Mouse (Mus musculus): ENCODE measurements at regions not wholly inside any gene's neighbourhood (a gene's known extent, or its start where the extent isn't known, plus 50 kb on each side); places are given as distances from the start of the nearest gene placed in this dataset.

DNA sequence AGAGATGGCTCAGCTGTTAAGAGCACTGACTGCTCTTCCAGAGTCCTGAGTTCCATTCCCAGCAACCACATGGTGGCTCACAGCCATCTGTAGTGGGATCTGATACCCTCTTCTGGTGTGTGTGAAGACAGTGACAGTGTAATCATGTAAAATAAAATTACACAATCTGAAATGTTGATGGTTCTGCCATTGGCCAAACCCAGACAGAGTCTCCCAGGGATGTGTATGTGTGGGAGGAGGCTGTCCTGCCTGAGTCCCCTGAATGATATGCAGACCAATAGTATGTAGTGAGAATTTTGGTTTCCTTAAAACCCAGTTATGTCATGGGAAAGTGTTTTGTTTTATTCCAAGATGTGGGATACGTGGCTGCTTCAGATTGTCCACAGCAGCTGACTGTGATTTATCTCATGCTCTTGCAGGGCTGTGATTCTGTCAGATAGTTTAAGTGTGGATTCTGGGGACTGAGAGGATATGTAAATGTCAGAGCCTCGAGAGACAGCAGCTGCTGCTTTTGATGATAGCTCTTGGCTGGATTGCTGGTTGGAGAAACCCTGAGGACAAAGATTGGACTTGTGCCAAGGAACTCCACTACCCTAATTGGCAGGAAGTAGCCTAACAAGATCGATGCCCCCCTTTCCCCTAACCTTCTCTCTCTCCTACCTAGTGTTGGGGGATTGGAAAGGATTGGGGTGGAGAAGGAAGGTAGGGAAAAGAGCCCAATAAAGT lies 321.6 kb upstream of the Arglu1 start:
- no peak overlapping the region for H3K27ac ChIP-seq (ENCODE audit: insufficient read depth, low read length)
- H3K4me1 ChIP-seq (ENCODE audit: control insufficient read depth, insufficient read depth, low read length): no peaks in the 10 kb centered on the region
- no peak overlapping the region for H3K4me3 ChIP-seq (replicated peaks; ENCODE audit: insufficient read depth, low read depth, low read length)
- no peak for DNase-seq
- WGBS: 27% methylated on average over 3 of the region's 3 CpGs
- peaks cover 2% of the 10 kb centered on the region; the same call in 1 of the 2 replicates for H3K27me3 ChIP-seq (ENCODE audit: control insufficient read depth, insufficient read depth, low read length)
- no peak for TF ChIP-seq POLR2A (IDR thresholded peaks at IDR 0.05; ENCODE audit: borderline replicate concordance, insufficient read depth, low read length)
- no peak for TF ChIP-seq CTCF (IDR thresholded peaks at IDR 0.05; ENCODE audit: borderline replicate concordance, insufficient read depth, low read depth, low read length)

DNA sequence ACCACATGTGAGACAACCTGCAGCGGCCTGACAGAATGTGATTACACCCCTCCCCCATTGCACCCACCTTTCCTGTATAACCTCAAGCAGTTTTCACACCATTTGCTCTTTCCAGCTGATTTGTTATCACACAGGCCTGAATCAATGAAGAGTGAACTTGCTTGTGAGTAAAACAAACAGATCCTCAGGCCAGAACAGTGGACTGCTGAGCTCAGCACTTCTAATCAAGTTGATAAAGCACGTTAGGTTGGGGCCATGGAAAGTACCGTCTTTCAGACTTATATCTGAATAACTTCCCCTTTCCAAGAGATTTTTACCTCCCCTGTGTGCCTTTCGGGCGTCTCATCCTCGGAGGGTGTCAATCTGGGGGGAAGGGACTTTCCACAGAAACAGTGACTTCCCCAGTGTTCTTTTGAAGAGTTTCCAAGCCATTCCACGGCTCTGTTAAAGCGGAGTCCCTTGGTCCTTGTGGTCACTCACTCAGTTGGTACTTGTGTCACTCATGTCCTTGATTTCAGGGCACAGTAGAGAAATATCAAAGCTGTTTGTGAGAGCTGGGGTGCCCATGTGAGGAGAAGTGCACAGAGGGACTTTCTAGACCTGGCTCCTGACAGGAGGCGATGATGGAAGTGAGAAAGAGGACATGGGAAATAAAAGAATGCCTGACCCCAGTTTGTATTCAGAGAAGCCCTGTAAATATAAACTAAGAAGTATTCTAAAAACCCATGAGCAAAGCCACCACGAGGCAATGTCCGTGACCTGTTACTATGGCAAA lies 317.9 kb upstream of the Arglu1 start:
- Histone ChIP-seq H3K27me3 (ENCODE audit: control insufficient read depth, insufficient read depth, low read length) (no peaks in the 10 kb centered on the region; the same call in 1 of the 2 replicates), H3K4me3 (replicated peaks; ENCODE audit: insufficient read depth, low read depth, low read length) (no peak overlapping the region), H3K27ac (ENCODE audit: insufficient read depth, low read length) (no peak overlapping the region), H3K4me1 (ENCODE audit: control insufficient read depth, insufficient read depth, low read length) (no peaks in the 10 kb centered on the region)
- DNase-seq: no peak
- 83% methylated on average over 11 of the region's 11 CpGs for whole genome bisulfite sequencing
- TF ChIP-seq POLR2A (IDR thresholded peaks at IDR 0.05; ENCODE audit: borderline replicate concordance, insufficient read depth, low read length) (no peak), CTCF (IDR thresholded peaks at IDR 0.05; ENCODE audit: borderline replicate concordance, insufficient read depth, low read depth, low read length) (no peak)

DNA sequence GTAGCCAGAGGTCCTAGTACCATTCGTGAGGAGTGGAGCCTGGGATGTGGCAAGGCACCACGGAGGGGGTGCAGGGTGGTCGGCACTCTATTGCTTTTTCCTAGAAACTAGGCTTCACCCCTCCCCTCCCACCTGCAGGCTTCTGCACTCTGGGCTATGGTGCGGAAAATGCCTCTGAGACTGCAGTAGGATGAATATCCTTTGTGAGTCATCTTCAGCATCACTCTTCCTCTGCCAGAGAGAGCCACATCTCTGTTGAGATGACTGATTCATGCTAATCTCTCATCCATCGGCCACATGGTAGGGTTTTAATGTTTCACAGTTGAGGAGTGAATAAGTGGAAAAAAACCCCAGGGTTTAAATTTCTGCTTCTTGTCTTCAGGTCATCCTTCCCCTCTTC lies 309.6 kb upstream of the Arglu1 start:
- Histone ChIP-seq H3K27ac (ENCODE audit: insufficient read depth, low read length) (no peak overlapping the region), H3K4me3 (replicated peaks; ENCODE audit: insufficient read depth, low read depth, low read length) (no peak overlapping the region), H3K4me1 (ENCODE audit: control insufficient read depth, insufficient read depth, low read length) (no peaks in the 10 kb centered on the region), H3K27me3 (ENCODE audit: control insufficient read depth, insufficient read depth, low read length) (no peaks in the 10 kb centered on the region)
- no peak for TF ChIP-seq CTCF (IDR thresholded peaks at IDR 0.05; ENCODE audit: borderline replicate concordance, insufficient read depth, low read depth, low read length)
- TF ChIP-seq POLR2A (IDR thresholded peaks at IDR 0.05; ENCODE audit: borderline replicate concordance, insufficient read depth, low read length): no peak
- 81% methylated on average over 5 of the region's 5 CpGs for WGBS
- no peak for DNase-seq

DNA sequence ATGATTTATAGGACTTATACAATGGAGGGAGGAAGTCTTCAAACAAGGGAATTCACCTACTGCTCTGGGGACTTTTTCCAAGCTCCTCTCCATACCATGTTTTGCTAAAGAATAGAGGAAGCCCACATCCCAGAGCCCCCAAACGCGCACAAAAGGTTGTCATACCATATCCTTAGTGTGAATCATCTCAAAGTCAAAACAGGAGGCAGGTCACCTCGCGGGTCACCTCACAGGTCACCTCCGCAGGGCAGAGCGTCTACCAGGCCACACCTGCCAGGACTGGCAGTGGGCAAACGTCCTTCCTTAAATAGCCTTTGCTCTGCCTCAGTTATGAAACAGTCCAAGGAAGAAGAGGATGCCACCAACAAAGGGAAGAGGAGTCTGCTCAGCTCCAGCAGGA lies 307.3 kb upstream of the Arglu1 start:
- Histone ChIP-seq H3K27me3 (ENCODE audit: control insufficient read depth, insufficient read depth, low read length) (no peaks in the 10 kb centered on the region), H3K27ac (ENCODE audit: insufficient read depth, low read length) (no peak overlapping the region), H3K4me3 (replicated peaks; ENCODE audit: insufficient read depth, low read depth, low read length) (no peak overlapping the region), H3K4me1 (ENCODE audit: control insufficient read depth, insufficient read depth, low read length) (no peaks in the 10 kb centered on the region)
- TF ChIP-seq POLR2A (IDR thresholded peaks at IDR 0.05; ENCODE audit: borderline replicate concordance, insufficient read depth, low read length): no peak
- no peak for TF ChIP-seq CTCF (IDR thresholded peaks at IDR 0.05; ENCODE audit: borderline replicate concordance, insufficient read depth, low read depth, low read length)
- DNase-seq: no peak
- 76% methylated on average over 7 of the region's 7 CpGs for WGBS

DNA sequence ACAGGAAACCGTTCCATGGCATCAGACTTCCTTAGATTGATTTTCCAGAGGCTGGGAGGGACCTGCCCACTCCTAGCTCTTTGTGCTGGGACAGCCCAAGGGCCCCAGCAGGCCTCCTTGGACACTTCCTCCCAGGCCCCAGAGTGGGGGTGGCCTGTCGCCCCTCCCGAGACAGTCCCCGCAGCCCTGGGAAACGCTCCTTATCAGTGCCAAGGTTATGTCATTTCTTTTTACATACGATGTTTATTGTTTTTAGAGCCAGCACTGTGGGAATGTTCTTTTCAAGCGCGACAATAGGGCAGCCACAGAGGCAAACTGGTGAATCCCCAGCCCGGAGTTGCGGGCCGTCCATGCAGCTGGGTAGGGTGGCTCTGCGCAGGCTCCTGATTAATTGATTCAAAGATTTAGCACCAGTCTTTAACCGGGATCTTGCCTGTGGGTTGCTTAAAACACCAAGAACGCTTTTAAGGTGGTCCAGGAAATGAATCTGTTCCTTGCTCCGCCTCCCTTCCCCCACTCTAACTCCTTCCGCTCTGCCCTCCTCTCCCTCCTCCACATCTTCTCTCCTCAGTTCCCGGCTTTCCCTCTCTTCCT lies 304.4 kb upstream of the Arglu1 start:
- no peak overlapping the region for H3K27ac ChIP-seq (ENCODE audit: insufficient read depth, low read length)
- DNase-seq: peak in 1 of 2 experiments; percentile 9
- no peaks in the 10 kb centered on the region for H3K4me1 ChIP-seq (ENCODE audit: control insufficient read depth, insufficient read depth, low read length)
- 13% methylated on average over 17 of the region's 17 CpGs for WGBS
- H3K4me3 ChIP-seq (replicated peaks; ENCODE audit: insufficient read depth, low read depth, low read length): peak overlapping the region; percentile 15
- no peak for TF ChIP-seq POLR2A (IDR thresholded peaks at IDR 0.05; ENCODE audit: borderline replicate concordance, insufficient read depth, low read length)
- no peaks in the 10 kb centered on the region for H3K27me3 ChIP-seq (ENCODE audit: control insufficient read depth, insufficient read depth, low read length)

DNA sequence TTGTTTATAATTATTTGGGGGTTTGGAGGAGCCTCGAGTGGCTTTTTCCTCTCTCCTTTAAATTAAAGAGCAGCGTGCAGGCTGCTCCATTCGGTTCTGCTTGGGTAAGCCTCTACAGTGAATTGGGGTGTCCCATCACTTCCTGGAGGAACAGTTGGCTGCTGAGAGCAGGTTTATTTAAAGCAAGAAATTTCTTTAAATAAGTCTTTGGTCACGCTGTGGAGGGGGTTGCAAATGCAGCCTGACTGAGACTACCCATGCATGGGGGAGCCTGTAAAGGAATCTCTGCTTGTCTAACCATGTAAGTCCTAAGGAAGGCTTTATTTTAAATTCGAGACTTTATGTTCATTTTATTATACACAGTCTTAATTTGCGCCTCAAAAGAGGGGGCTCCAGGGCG lies 303.7 kb upstream of the Arglu1 start:
- TF ChIP-seq CTCF (IDR thresholded peaks at IDR 0.05; ENCODE audit: borderline replicate concordance, insufficient read depth, low read depth, low read length) (no peak), POLR2A (IDR thresholded peaks at IDR 0.05; ENCODE audit: borderline replicate concordance, insufficient read depth, low read length) (no peak)
- no peak for DNase-seq
- no peaks in the 10 kb centered on the region for H3K27me3 ChIP-seq (ENCODE audit: control insufficient read depth, insufficient read depth, low read length)
- no peak overlapping the region for H3K27ac ChIP-seq (ENCODE audit: insufficient read depth, low read length)
- 66% methylated on average over 7 of the region's 7 CpGs for WGBS
- H3K4me3 ChIP-seq (replicated peaks; ENCODE audit: insufficient read depth, low read depth, low read length): no peak overlapping the region
- H3K4me1 ChIP-seq (ENCODE audit: control insufficient read depth, insufficient read depth, low read length): no peaks in the 10 kb centered on the region

DNA sequence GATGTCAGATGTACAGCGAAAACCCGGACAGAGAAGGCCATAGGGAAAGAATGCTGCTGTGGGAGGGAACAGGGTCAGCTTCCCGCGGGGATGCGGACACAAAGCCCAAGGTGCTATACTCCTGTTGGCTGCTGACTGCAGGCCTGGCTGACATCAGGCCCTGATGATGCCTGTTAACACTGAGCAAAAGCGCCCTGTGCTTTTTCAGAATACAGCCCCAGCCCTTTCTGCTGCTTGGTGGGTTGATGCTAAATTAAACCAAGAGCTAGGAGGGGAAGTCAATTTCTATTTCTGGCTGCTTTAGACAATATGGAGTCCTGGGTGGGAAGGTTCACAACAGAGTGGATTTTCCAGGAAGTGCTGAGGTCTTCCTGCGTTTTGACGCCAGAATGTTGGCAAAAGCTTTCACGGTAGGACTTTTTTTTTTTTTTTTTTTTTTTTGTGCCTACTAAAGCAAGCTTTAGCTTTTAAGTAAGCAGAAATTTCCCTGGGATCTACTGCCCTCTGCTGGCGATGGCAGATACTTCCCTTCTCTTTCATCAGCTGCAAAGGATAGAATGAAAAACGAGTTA lies 302.2 kb upstream of the Arglu1 start:
- Histone ChIP-seq H3K4me3 (replicated peaks; ENCODE audit: insufficient read depth, low read depth, low read length) (no peak overlapping the region), H3K4me1 (ENCODE audit: control insufficient read depth, insufficient read depth, low read length) (no peaks in the 10 kb centered on the region), H3K27me3 (ENCODE audit: control insufficient read depth, insufficient read depth, low read length) (no peaks in the 10 kb centered on the region), H3K27ac (ENCODE audit: insufficient read depth, low read length) (no peak overlapping the region)
- peak; percentile 51 to 66 for DNase-seq
- 11% methylated on average over 11 of the region's 11 CpGs for WGBS
- no peak for TF ChIP-seq POLR2A (IDR thresholded peaks at IDR 0.05; ENCODE audit: borderline replicate concordance, insufficient read depth, low read length)
- no peak for TF ChIP-seq CTCF (IDR thresholded peaks at IDR 0.05; ENCODE audit: borderline replicate concordance, insufficient read depth, low read depth, low read length)

Data from cerebellum, adult 2 months (tissue).